Mouse (Mus musculus) cerebellum, adult 2 months (tissue): ENCODE results near the gene Bbx.

Source experiments
- CTCF ChIP-seq: fragments of 200-500 bp; IDR thresholded peaks from 2 replicates; pipeline ENCODE4 v1.5.1; 2011; ENCODE audit warnings: low read depth, mild to moderate bottlenecking, control low read depth, low read length, moderate library complexity, borderline replicate concordance; ENCODE audit not compliant: insufficient read depth
- POLR2A ChIP-seq: fragments of 200-500 bp; IDR thresholded peaks from 2 replicates; pipeline ENCODE4 v1.6.1; 2011; ENCODE audit warnings: low read length, control low read depth, borderline replicate concordance; ENCODE audit not compliant: insufficient read depth

DNA sequence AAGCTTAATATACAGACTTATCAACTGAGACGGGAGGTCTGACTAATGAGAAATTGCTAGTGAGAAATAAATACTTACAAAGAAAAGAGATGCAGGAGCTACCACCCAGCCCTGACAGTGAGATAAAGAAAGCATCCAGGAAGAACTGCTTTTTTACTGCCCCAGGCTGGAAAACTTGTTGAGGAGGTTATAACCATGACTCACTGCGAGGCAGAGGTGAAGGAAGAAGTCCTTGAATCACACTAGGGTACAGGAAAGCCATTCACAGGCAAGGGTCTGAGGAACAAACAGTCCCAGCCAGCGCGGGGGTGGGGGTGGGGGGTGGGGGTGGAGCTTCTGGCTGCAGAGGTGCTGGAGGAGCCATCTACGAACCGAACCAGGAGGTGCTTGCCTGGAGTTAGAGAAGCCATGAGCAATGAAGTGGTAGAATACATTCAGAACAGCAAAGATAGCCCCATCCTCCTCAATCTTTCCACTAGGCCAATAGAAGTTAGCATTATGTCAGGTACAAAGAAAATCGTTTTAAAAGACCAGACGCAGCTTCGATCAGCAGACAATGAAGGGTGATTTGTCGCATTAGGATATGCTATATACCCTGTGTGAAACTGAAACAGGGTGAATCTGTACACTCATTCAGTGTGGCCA lies 30.2 kb upstream of the Bbx start:
- TF ChIP-seq CTCF = no peak
- no peak for TF ChIP-seq POLR2A
